9 mouse cellular contexts compared by ENCODE assay signal in genomic region chr5:135932359-135932758, GRCm38 (mm10). TPM values are rescaled to one million over a fixed set of nuclear protein-coding genes. Genes with fewer than 3 reads are reported as not detected.
DNase-seq lines count a peak whose midpoint lies in the region; ATAC-seq and TF ChIP-seq lines count a peak whose summit lies in the region.
"Had no signal": no experiment of that assay in that cellular context is flagged by ENCODE, and none has a peak within 500 bp of the region (broad histone marks: within the 10 kb centered on the region; RNA-seq: fewer than 3 reads in every experiment).

No protein-coding gene starts in this region.

- peaks cover 52% of the 10 kb centered on the region for H3K36me3 ChIP-seq in C2C12 (ENCODE audit: control insufficient read depth, insufficient read depth)
- peaks cover 45% of the 10 kb centered on the region for H3K36me3 ChIP-seq in forebrain, embryonic 13.5 days (ENCODE audit: poor library complexity, severe bottlenecking)

- no peak overlapping the region for H3K27ac ChIP-seq in forebrain, embryonic 13.5 days

- H3K27me3 ChIP-seq in C2C12 (ENCODE audit: control insufficient read depth, insufficient read depth, insufficient read length) = no peaks in the 10 kb centered on the region
- H3K27me3 ChIP-seq in forebrain, embryonic 13.5 days = no peaks in the 10 kb centered on the region

- WGBS in forebrain, embryonic 13.5 days = 68% methylated on average over 2 of the region's 2 CpGs

- H3ac ChIP-seq in C2C12 (ENCODE audit: control insufficient read depth, insufficient read length, low read depth) = peak overlapping the region; percentile 24

- peaks cover 71% of the 10 kb centered on the region for H3K79me2 ChIP-seq in C2C12 (ENCODE audit: control insufficient read depth, insufficient read depth)

- H3K4me1 ChIP-seq in forebrain, embryonic 13.5 days = peaks cover 48% of the 10 kb centered on the region

- TF ChIP-seq CTCF in C2C12 (IDR thresholded peaks at IDR 0.05; ENCODE audit: control insufficient read depth, insufficient read depth, insufficient read length) = no peak

- no peaks in the 10 kb centered on the region for H3K9me3 ChIP-seq in forebrain, embryonic 13.5 days (replicated peaks)

- peaks cover 68% of the 10 kb centered on the region for H3K79me3 ChIP-seq in C2C12 (ENCODE audit: low read depth)

- no peak for ATAC-seq in forebrain, embryonic 13.5 days
- peak; percentile 39 for ATAC-seq in megakaryocyte-erythroid progenitor cell, adult 5-6 weeks (replicated peaks; ENCODE audit: low FRiP score, low TSS enrichment, poor library complexity, severe bottlenecking)

- peak; percentile 77 for DNase-seq in cerebellum, adult 9-10 months
- no peak for DNase-seq in cerebellum, postnatal 14 days
- DNase-seq in thymus, postnatal 36 days = no peak
- no peak for DNase-seq in gastrocnemius, postnatal 25 days
- no peak for DNase-seq in thymus, postnatal 25 days

- peak overlapping the region; percentile 61 for H3K4me2 ChIP-seq in forebrain, embryonic 13.5 days

- H3K9ac ChIP-seq in forebrain, embryonic 13.5 days = peak overlapping the region; percentile 43

- peak overlapping the region; percentile 94 for H3K4me3 ChIP-seq in C2C12 (ENCODE audit: insufficient read depth, poor library complexity, severe bottlenecking)
- H3K4me3 ChIP-seq in forebrain, embryonic 13.5 days = peak overlapping the region; percentile 94

TF ChIP-seq in C2C12, 6 proteins besides CTCF, POLR2A, EP300 and RAD21:
- TF ChIP-seq USF1 (IDR thresholded peaks at IDR 0.05; ENCODE audit: low read depth) (no peak), CEBPB (IDR thresholded peaks at IDR 0.05; ENCODE audit: low read depth) (no peak), MAX (IDR thresholded peaks at IDR 0.05) (no peak), MYOG (IDR thresholded peaks at IDR 0.05; ENCODE audit: control insufficient read depth, extremely low read depth, insufficient read length) (no peak), FOSL1 (IDR thresholded peaks at IDR 0.05; ENCODE audit: insufficient read depth, low read length, poor library complexity, severe bottlenecking) (no peak), MYOD1 (IDR thresholded peaks at IDR 0.05; ENCODE audit: control insufficient read depth, insufficient read length, low read depth) (no peak)

RNA-seq across cellular contexts. Expression of gene Ywhag, which starts 2.1 kb away (rescaled TPM):
- 227 TPM for polyA plus RNA-seq in C2C12 (2012; fragmentation: generic; extraction: Trizol)
- 424 and 485 TPM in 2 replicates for polyA plus RNA-seq in forebrain, embryonic 13.5 days (2015; fragmentation: Nextera tagmentation; extraction: Ambion mirVana)
- 125 and 138 TPM in 2 replicates for total RNA-seq in megakaryocyte-erythroid progenitor cell, adult 5-6 weeks (2014; fragmentation: Nextera tagmentation)
- total RNA-seq in megakaryocyte-erythroid progenitor cell, adult 5-6 weeks (2017) = 88.3 and 92.5 TPM in 2 replicates
- total RNA-seq in gastrocnemius, postnatal 25 days (2021) = 100 to 1,000 TPM; 282 to 288 TPM

RNA-seq across cellular contexts. Expression of gene Ssc4d, which starts 42.0 kb away (rescaled TPM):
- 3.6 TPM for polyA plus RNA-seq in C2C12 (2012; fragmentation: generic; extraction: Trizol)
- 0.48 TPM in 2 replicates for polyA plus RNA-seq in forebrain, embryonic 13.5 days (2015; fragmentation: Nextera tagmentation; extraction: Ambion mirVana)
- 1.7 and 3.2 TPM in 2 replicates for total RNA-seq in megakaryocyte-erythroid progenitor cell, adult 5-6 weeks (2014; fragmentation: Nextera tagmentation)
- 3.5 TPM in 1 of 2 replicates, not detected in the other for total RNA-seq in megakaryocyte-erythroid progenitor cell, adult 5-6 weeks (2017)
- 1 to 10 TPM in 1 of 2 experiments, under 1 TPM in 1; 0.67 to 1.2 TPM for total RNA-seq in gastrocnemius, postnatal 25 days (2021)

RNA-seq across cellular contexts. Expression of gene Hspb1, which starts 44.6 kb away (rescaled TPM):
- polyA plus RNA-seq in C2C12 (2012; fragmentation: generic; extraction: Trizol) = 638 TPM
- polyA plus RNA-seq in forebrain, embryonic 13.5 days (2015; fragmentation: Nextera tagmentation; extraction: Ambion mirVana) = 3.9 and 4.3 TPM in 2 replicates
- not detected in 2 replicates for total RNA-seq in megakaryocyte-erythroid progenitor cell, adult 5-6 weeks (2014; fragmentation: Nextera tagmentation)
- not detected in 2 replicates for total RNA-seq in megakaryocyte-erythroid progenitor cell, adult 5-6 weeks (2017)
- 100 to 1,000 TPM; 290 to 454 TPM for total RNA-seq in gastrocnemius, postnatal 25 days (2021)
- total RNA-seq: neutrophil, adult 5-6 weeks had no signal

RNA-seq across cellular contexts. Expression of gene Zp3, which starts 47.5 kb away (rescaled TPM):
- not detected for polyA plus RNA-seq in C2C12 (2012; fragmentation: generic; extraction: Trizol)
- not detected in 2 replicates for polyA plus RNA-seq in forebrain, embryonic 13.5 days (2015; fragmentation: Nextera tagmentation; extraction: Ambion mirVana)
- total RNA-seq in megakaryocyte-erythroid progenitor cell, adult 5-6 weeks (2014; fragmentation: Nextera tagmentation) = not detected in 2 replicates
- not detected in 2 replicates for total RNA-seq in megakaryocyte-erythroid progenitor cell, adult 5-6 weeks (2017)
- not detected for total RNA-seq in gastrocnemius, postnatal 25 days (2021)
- total RNA-seq: neutrophil, adult 5-6 weeks had no signal

Comparison
In these comparisons a context has a peak if more than half of its experiments do, and no peak if none do; other contexts are left out.
1. RNA of gene Hspb1, which starts 44.6 kb away (total RNA-seq): 290 to 454 TPM in gastrocnemius, postnatal 25 days; not detected in megakaryocyte-erythroid progenitor cell, adult 5-6 weeks; every median in the first group is over 100 times any median in the second.